Comparison of ENCODE assay signal across 8 mouse cellular contexts in the genomic region with DNA sequence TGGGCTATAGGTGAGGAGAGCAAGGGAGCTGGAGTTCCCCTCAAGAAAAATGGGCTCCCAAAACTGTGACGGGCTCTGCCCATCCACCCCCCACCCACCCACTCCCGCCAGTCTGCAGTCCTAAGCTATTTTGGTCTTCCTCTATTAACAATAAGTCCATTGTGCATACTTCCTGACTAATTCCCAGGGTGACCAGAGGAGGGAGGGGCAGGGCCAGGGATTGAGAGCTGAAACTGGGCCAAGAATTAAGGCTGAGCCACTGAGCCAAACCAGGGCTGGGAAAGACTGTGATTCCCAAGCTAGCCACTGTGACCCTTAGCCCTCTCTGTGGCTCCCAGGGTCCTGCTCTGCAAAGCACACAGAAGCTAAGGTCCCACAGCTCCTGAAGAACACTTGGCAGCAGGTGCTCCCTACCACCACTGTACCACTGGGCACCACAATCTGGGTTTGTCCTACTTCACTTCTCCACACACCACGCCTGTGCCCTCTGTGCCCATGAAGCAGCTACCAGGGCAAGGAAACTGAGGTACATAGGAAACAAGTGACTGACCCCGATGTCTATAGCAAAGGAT.
DNase-seq lines count a peak whose midpoint lies in the region.

No protein-coding gene starts in this region.

- DNase-seq in kidney, adult 11 months, result peak; percentile 57
- DNase-seq in kidney, adult 18-20 months, result no peak
- peak; percentile 73 to 89 for DNase-seq in heart, adult 18-20 months
- DNase-seq in kidney, adult 8-10 months, result peak; percentile 51 to 60
- DNase-seq in mesoderm, embryonic 11.5 days (ENCODE audit: low read depth, low spot score), result peak; percentile 35
- DNase-seq in left cerebral cortex, adult 18-20 months (ENCODE audit: low spot score in 2 of 2), result no peak
- DNase-seq in spleen, adult 12 weeks (ENCODE audit: low spot score), result no peak
- DNase-seq in layer of hippocampus, adult 18-20 months (ENCODE audit: low spot score in 2 of 2), result no peak

Comparison
In these comparisons a context has a peak if more than half of its experiments do, and no peak if none do; other contexts are left out.
1. DNase-seq: peak in kidney, adult 11 months (single experiment), heart, adult 18-20 months (2 of 2), kidney, adult 8-10 months (2 of 2) and mesoderm, embryonic 11.5 days (single experiment); none in kidney, adult 18-20 months (single experiment), left cerebral cortex, adult 18-20 months (0 of 2), spleen, adult 12 weeks (single experiment) and layer of hippocampus, adult 18-20 months (0 of 2).